Mouse (Mus musculus): ENCODE measurements around the gene Dnajb4.

Gene Dnajb4

DNA sequence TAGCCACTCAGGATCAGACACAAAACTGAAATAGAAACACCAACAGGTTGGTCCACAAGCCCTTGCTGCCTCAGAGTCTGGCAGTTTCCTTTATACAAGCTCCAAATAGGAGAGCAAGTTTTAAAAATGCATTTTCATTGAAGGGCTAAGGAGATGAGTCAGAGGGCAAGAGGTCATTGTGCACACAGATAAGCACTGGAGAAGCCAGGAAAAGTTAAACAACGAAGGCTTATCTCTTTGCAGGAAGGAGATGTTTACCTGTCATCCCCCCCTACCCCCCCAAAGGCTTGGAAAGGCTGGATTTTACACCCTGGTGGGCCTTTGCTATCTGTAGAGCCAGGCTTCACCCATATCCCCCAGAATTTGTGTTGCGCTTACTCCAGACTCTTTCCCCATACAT is 38.9 kb downstream of the Dnajb4 start:
- DNase-seq = no peak

GRCm38 (mm10) chr3:152170407-152170806 is 39.7 kb downstream of the Dnajb4 start:
- no peak for DNase-seq

DNA sequence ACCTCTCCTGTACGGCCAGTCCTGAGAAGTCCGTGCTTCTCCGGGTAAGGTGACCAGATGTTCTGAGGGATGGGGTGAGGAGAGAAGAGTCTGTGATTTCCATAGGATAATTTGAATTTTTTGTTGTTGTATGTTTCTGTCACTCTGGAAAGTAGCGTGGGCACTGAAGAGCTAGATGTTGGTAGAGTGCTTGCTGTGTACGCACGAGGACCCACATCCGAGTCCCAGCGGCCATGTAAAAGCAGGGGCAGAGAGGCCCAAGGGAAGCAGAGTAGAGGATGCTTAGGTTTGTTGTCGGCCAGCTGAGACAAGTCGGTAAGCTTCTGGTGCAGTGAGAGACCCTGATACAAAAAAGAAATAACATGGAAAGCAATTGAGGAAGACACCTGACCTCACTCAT is 42.1 kb downstream of the Dnajb4 start:
- no peak for DNase-seq

- DNase-seq = peak; percentile 50 to 54
Measured at GRCm38 (mm10) chr3:152166699-152167451, 43.2 kb downstream of the Dnajb4 start.

GRCm38 (mm10) chr3:152166099-152166423 is 44.0 kb downstream of the Dnajb4 start, which contains the start of gene Gipc2:
TSS of gene Gipc2 (minus strand) at chr3:152166230.
- DNase-seq = no peak

- peak; percentile 54 to 58 for DNase-seq
Measured at GRCm38 (mm10) chr3:152165351-152166098, 44.6 kb downstream of the Dnajb4 start.

- no peak for DNase-seq
Measured at GRCm38 (mm10) chr3:152165014-152165350, 45.1 kb downstream of the Dnajb4 start.

- no peak for DNase-seq
Measured at GRCm38 (mm10) chr3:152163320-152163719, 46.8 kb downstream of the Dnajb4 start.

DNA sequence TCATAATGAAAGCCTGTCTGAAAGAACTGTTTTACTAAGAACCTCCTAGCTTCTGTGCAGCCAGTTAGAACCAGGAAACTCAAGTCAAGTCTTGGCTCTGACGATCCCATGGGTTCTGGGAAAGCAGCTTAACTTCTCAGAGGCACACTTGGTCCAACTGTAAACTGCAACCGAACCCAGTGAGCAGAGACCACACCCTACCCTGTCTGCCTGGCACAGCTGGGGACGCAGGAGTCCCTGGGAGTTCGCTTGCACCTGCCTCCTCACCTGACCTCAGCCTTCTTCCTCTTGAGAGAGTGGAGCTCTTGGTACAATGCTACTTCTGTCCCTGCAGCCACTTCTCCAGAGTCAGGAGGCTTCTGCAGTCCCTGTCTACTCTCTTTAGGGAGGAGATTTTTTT is 49.5 kb downstream of the Dnajb4 start:
- no peak for DNase-seq

- no peak for DNase-seq
Measured at GRCm38 (mm10) chr3:152159321-152159720, 50.8 kb downstream of the Dnajb4 start.

- DNase-seq = no peak
Measured at GRCm38 (mm10) chr3:152158344-152159291, 51.5 kb downstream of the Dnajb4 start.

DNA sequence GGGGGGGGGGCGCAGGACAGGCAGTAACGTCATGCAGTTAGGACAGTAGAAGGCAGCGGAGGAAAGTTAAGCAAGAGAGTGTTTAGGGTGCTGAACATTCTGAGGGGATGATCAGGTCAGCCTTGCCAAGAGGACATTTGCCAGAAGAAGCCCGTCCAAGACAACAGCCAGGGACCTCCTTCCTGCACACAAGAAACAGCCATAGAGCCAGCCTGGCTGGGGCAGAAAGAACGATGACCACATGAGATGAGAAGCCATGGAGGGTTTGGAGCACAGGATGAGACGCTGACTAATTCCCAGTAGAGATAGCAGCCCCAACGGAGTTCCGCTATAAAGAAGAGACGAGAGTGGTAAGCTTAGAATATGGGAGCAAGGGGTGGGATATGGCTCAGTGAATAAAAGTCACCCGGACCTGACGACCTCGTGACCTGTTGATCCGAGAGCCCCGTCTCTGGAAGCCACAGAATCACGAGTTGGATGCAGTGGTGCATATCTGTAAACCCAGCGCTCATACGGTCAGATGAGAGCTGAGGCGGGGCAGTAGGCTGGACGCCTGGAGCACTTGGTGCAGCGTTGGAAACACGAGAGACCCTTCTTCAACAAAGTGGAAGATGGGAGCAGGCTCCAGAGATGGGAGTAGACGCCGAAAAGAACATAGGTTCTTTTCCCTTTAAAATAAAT is 53.1 kb downstream of the Dnajb4 start:
- DNase-seq = peak; percentile 21 to 36

DNA sequence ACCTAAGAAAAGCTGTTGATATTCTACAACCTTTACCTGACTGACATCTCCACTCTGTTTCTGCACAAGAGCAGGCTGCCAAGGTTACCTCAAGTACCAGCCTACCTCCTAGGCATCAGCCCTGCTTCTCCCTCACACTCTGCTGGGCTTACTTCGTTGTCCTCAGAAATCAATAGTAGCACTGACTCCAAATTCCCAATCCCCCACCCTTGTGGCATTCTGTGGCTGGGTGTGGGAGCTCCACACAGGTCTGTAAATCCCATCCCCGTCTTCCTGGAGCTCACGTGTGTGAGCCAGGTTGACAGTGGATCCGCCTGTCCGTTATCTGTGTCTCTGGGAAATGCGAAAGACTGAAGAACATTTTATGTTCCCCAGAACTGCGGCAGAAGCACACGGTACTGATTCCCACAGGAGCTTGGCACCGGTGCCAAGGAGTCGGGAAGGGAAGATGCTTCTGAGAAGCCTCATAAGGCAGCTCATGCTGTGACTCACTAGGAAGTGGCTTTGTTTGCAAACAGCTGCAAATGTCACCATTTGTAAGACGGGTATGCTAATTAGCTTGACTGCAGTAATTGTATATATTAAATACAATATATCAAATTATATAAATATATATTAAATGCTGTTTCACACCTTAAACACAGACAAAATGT is 54.7 kb downstream of the Dnajb4 start:
- peak; percentile 22 to 38 for DNase-seq

GRCm38 (mm10) chr3:152154095-152154494 is 56.0 kb downstream of the Dnajb4 start:
- DNase-seq = no peak

DNA sequence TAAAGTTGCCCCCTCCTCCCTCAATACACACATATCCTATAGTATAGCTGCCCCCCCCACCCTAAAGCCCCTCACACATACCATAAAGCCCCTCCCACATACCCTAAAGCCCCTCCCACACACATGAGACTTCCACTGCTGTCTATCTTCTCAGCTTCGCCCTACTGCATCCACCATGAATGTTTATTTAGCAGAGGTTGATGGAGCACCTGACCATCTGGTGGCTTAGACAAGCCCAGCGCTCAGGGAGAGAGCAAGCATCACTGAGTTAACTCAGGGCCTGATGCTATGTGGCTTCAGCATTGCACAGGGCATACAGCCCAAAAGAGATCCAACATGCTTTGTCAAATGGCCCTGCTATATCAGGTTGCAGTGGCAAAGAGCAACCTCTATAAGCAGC is 57.0 kb downstream of the Dnajb4 start:
- no peak for DNase-seq

DNA sequence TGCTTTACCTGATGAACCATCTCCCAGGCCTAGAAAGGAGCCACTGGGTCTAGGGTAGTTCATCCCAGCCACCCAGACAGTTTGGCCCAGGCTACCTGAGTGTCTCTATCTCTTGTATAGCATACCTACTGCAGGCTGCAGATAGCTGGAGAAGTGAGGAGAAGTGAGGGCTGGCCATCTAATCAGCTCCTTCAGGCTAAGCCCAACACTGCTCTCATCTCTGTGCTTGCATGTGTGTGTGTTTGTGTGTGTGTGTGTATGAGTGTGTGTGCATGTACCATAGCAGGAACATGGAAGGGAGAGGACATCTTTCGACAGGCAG is 57.7 kb downstream of the Dnajb4 start:
- DNase-seq = no peak

DNA sequence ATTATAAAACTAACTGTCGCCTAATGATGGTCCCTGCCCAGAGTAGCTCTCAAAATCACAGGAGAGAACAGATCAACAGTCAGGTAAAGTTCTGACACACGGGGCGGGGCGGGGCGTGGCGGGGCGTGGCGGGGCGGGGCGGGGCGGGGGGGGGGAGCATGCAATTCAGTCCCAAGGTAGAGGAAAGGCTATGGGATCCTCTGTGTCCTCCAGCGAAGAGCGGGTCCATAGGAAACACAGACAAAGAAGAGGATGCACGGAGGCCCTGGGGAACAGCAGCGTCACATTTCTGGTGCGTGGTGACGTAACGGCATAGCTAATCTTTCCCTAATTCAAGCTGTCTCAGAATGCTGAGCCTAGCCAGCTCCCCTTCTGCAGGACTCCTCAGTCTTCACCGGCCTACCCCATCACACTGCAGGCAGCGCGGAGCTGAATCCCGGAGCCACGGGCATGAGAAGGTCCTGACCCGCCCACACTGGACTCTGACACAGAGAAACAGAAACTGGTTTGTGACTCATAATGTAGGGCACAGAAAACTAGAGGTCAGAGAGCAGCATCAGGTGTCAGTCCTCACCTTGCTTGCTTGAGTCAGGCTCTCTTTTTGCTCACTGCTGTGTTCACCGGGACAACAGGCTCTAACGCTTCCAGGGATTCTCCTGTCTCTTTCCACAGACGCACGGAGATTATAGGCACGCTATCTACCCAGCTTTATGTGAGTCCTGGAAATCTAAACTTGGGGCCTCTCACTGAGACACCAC is 58.2 kb downstream of the Dnajb4 start:
- no peak for DNase-seq

- DNase-seq = no peak
Measured at GRCm38 (mm10) chr3:152149863-152150262, 60.2 kb downstream of the Dnajb4 start.

DNA sequence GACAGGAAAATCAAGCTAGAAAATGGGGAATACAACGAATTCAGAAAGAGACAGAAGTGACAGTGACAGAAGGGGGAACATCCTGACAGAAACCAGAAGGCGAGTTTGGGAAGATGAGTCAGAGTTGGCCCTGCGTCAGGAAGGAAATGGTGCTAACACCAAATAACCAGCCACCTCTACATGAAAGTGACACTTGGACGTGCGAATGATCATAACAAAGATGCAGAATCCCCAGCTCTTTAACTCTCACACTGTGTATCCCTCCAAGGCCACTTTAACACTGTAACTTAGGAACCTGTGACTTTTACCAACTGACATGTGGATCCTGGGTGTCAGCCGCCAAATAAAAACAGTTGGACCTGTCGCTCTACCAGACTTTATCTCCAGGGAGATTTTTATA is 60.7 kb downstream of the Dnajb4 start:
- DNase-seq = no peak

DNA sequence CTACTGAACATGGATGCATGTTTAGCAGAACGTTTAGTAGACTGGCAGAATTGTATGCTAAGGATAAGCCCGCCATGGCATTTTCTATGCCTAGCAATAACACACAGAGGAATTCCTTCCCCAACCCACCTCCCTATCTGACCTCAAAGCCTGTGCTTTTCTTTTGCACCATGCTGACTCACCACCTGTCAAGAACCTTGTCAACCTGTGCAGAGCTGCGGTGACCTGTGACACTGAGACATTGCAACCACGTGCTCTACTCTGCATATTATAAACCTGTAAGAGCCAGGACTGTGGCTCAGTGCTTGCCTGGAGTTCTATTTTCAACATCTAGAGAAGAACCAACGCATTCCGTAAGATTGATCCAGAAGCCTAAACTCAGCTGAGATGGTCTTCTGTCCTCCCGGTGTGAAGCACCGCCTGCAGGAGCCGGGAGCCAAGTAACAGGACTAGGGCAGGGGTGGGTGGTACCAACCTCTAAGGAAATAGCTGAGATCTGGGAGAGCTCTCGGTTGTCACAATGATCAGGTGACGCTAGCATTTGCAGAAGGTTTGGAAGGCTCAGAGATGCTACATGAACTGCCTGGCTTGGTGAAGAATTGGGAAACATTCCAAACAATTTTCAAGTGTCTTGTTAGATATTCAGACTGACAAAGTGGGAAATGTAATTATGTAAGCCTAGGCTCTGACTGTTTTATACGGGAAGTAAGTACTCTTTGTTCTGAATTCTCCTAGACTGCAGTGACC is 62.8 kb downstream of the Dnajb4 start:
- DNase-seq = peak; percentile 26 to 43

GRCm38 (mm10) chr3:152145186-152145585 is 64.9 kb downstream of the Dnajb4 start:
- peak; percentile 30 to 44 for DNase-seq

Measured in cerebellum, postnatal 10 days (tissue).